Mouse (Mus musculus): ENCODE measurements around the gene Kif5a. TPM values are rescaled to one million over a fixed set of nuclear protein-coding genes. Genes with fewer than 3 reads are reported as not detected.

Kif5a gene
- total RNA-seq, 2 experiments from 2014 or later = 0.10 to 0.20 TPM

GRCm38 (mm10) chr10:127189651-127190381 lies 73.3 kb downstream of the Kif5a start, which contains the start of gene Arhgef25:
Gene Arhgef25, minus strand, starts transcription at chr10:127190083.
- peak within 1 kb of the TSS; percentile 86 for H3K4me3 ChIP-seq
- TF ChIP-seq CTCF (IDR thresholded peaks at IDR 0.05) = no peak
- peak; percentile 82 for DNase-seq
- intact Hi-C loops (cut with DNase I) = no loop called here
- peak within 1 kb of the TSS; percentile 90 for H3K27ac ChIP-seq

- intact Hi-C loops (cut with DNase I) = no loop called here
- Histone ChIP-seq H3K27ac (peak overlapping the region; percentile 90), H3K4me3 (peak overlapping the region; percentile 86)
- no peak for TF ChIP-seq CTCF (IDR thresholded peaks at IDR 0.05)
- peak; percentile 68 for DNase-seq
These were observed 74.0 kb downstream of the Kif5a start for GRCm38 (mm10) chr10:127189116-127189650.

- H3K4me3 ChIP-seq = peak overlapping the region; percentile 86
- peak; percentile 82 for DNase-seq
- H3K27ac ChIP-seq = peak overlapping the region; percentile 90
- intact Hi-C loops (cut with DNase I) = no loop called here
- no peak for TF ChIP-seq CTCF (IDR thresholded peaks at IDR 0.05)
These were observed 74.6 kb downstream of the Kif5a start for GRCm38 (mm10) chr10:127188465-127189115.

- H3K27ac ChIP-seq = peak overlapping the region; percentile 90
- peak overlapping the region; percentile 86 for H3K4me3 ChIP-seq
- intact Hi-C loops (cut with DNase I) = no loop called here
- DNase-seq = no peak
- no peak for TF ChIP-seq CTCF (IDR thresholded peaks at IDR 0.05)
These were observed 75.1 kb downstream of the Kif5a start for GRCm38 (mm10) chr10:127188079-127188453.

- intact Hi-C loops (cut with DNase I) = no loop called here
- H3K4me3 ChIP-seq = peak overlapping the region; percentile 86
- DNase-seq = no peak
- no peak overlapping the region for H3K27ac ChIP-seq
- no peak for TF ChIP-seq CTCF (IDR thresholded peaks at IDR 0.05)
These were observed 75.6 kb downstream of the Kif5a start for GRCm38 (mm10) chr10:127187371-127188078.

- no peak overlapping the region for H3K27ac ChIP-seq
- TF ChIP-seq CTCF (IDR thresholded peaks at IDR 0.05) = peak; percentile 45
- intact Hi-C loops (cut with DNase I) = no loop called here
- no peak overlapping the region for H3K4me3 ChIP-seq
- no peak for DNase-seq
These were observed 76.7 kb downstream of the Kif5a start for GRCm38 (mm10) chr10:127186451-127186850.

GRCm38 (mm10) chr10:127185506-127185905 lies 77.6 kb downstream of the Kif5a start:
- Histone ChIP-seq H3K27ac (no peak overlapping the region), H3K4me3 (no peak overlapping the region)
- DNase-seq = no peak
- intact Hi-C loops (cut with DNase I) = no loop called here
- TF ChIP-seq CTCF (IDR thresholded peaks at IDR 0.05) = no peak

GRCm38 (mm10) chr10:127185101-127185500 lies 78.0 kb downstream of the Kif5a start:
- Histone ChIP-seq H3K27ac (no peak overlapping the region), H3K4me3 (no peak overlapping the region)
- no peak for DNase-seq
- TF ChIP-seq CTCF (IDR thresholded peaks at IDR 0.05) = no peak
- intact Hi-C loops (cut with DNase I) = no loop called here

- TF ChIP-seq CTCF (IDR thresholded peaks at IDR 0.05) = no peak
- H3K27ac ChIP-seq = peak overlapping the region; percentile 78; the same call in 1 of the 2 replicates
- DNase-seq = no peak
- intact Hi-C loops (cut with DNase I) = no loop called here
- peak overlapping the region; percentile 67 for H3K4me3 ChIP-seq
These were observed 79.4 kb downstream of the Kif5a start for GRCm38 (mm10) chr10:127183759-127184158.

GRCm38 (mm10) chr10:127182624-127183023 lies 80.5 kb downstream of the Kif5a start:
- H3K4me3 ChIP-seq = peak overlapping the region; percentile 67
- no peak for DNase-seq
- intact Hi-C loops (cut with DNase I) = no loop called here
- TF ChIP-seq CTCF (IDR thresholded peaks at IDR 0.05) = no peak
- peak overlapping the region; percentile 78 for H3K27ac ChIP-seq

GRCm38 (mm10) chr10:127181566-127181965 lies 81.6 kb downstream of the Kif5a start:
- DNase-seq = no peak
- intact Hi-C loops (cut with DNase I) = no loop called here
- TF ChIP-seq CTCF (IDR thresholded peaks at IDR 0.05) = no peak
- peak overlapping the region; percentile 78 for H3K27ac ChIP-seq
- H3K4me3 ChIP-seq = peak overlapping the region; percentile 73

GRCm38 (mm10) chr10:127180695-127181047 lies 82.5 kb downstream of the Kif5a start:
- Histone ChIP-seq H3K27ac (peak overlapping the region; percentile 74), H3K4me3 (peak overlapping the region; percentile 73)
- TF ChIP-seq CTCF (IDR thresholded peaks at IDR 0.05) = no peak
- intact Hi-C loops (cut with DNase I) = no loop called here
- DNase-seq = peak; percentile 15
